In the genomic region with DNA sequence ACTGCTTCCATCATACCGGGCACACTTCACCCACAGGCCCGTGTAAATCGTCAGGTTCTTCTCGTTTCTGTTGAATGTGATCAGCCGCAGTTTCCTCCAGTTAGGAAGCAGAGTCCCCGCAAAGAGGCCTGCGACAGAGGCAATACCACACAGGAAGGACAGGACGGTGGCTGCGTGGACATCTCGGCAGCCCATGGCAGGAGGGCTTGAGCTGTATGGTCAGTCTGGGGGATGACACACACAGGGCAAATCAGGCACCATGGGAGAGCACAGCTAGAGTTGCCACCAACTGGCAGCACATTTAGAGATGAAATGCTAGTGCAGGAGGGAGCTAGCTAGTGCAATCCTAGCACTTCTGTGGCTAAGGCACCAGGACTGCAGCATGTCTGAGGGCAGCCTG, we compare ENCODE assay signal across 14 mouse cellular contexts. TPM values are rescaled to one million over a fixed set of nuclear protein-coding genes. Genes with fewer than 3 reads are reported as not detected.
DNase-seq lines count a peak whose midpoint lies in the region; ATAC-seq lines count a peak whose summit lies in the region.
"Had no signal": no experiment of that assay in that cellular context is flagged by ENCODE, and none has a peak within 500 bp of the region (broad histone marks: within the 10 kb centered on the region; RNA-seq: fewer than 3 reads in every experiment).

No protein-coding gene starts in this region.

- DNase-seq in embryonic facial prominence, embryonic 10.5 days (ENCODE audit: low spot score): no peak
- DNase-seq in forebrain, embryonic 14.5 days (ENCODE audit: low spot score): no peak
- DNase-seq in heart, postnatal 36 days: no peak
- DNase-seq in layer of hippocampus, adult 11-12 months (ENCODE audit: low spot score): no peak
- no peak for DNase-seq in c-Kit-positive CD71-positive TER-119-positive erythroid progenitor cells, embryonic 14.5 days (ENCODE audit: low spot score)

- no peaks in the 10 kb centered on the region for H3K27me3 ChIP-seq in embryonic facial prominence, embryonic 12.5 days
- H3K27me3 ChIP-seq in embryonic facial prominence, embryonic 10.5 days (replicated peaks; ENCODE audit: low read depth, poor library complexity, severe bottlenecking): no peaks in the 10 kb centered on the region
- H3K27me3 ChIP-seq in forebrain, embryonic 14.5 days (replicated peaks; ENCODE audit: control insufficient read depth, insufficient read depth, low read length): no peaks in the 10 kb centered on the region
- no peaks in the 10 kb centered on the region for H3K27me3 ChIP-seq in neural tube, embryonic 13.5 days
- H3K27me3 ChIP-seq: heart, embryonic 12.5 days; intestine, embryonic 15.5 days had no signal

- ATAC-seq in embryonic facial prominence, embryonic 12.5 days (ENCODE audit: insufficient number of reproducible peaks, insufficient read depth, low FRiP score, low TSS enrichment): 0 out of 2 replicates have a peak, but pooled peaks have one; percentile 39
- no peak; the same call in 1 of the 2 replicates for ATAC-seq in forebrain, embryonic 14.5 days
- ATAC-seq in megakaryocyte, adult 5-6 weeks (ENCODE audit: poor library complexity, severe bottlenecking): peak; percentile 12; the same call in 1 of the 2 replicates
- peak; percentile 57 for ATAC-seq in neural tube, embryonic 13.5 days (ENCODE audit: low read depth)

- H3K9me3 ChIP-seq in embryonic facial prominence, embryonic 12.5 days: no peaks in the 10 kb centered on the region
- H3K9me3 ChIP-seq in embryonic facial prominence, embryonic 10.5 days: no peaks in the 10 kb centered on the region
- H3K9me3 ChIP-seq in forebrain, embryonic 14.5 days (replicated peaks; ENCODE audit: control insufficient read depth, low read length): no peaks in the 10 kb centered on the region
- no peaks in the 10 kb centered on the region for H3K9me3 ChIP-seq in neural tube, embryonic 13.5 days
- H3K9me3 ChIP-seq: heart, embryonic 12.5 days; intestine, embryonic 15.5 days had no signal

- WGBS in embryonic facial prominence, embryonic 12.5 days: 78% methylated on average over 10 of the region's 10 CpGs
- 83% methylated on average over 10 of the region's 10 CpGs for WGBS in embryonic facial prominence, embryonic 10.5 days
- 66% methylated on average over 10 of the region's 10 CpGs for WGBS in forebrain, embryonic 14.5 days
- 48% methylated on average over 10 of the region's 10 CpGs for WGBS in neural tube, embryonic 13.5 days

- H3K4me2 ChIP-seq in embryonic facial prominence, embryonic 12.5 days (replicated peaks): no peak overlapping the region
- peak overlapping the region; percentile 12 for H3K4me2 ChIP-seq in forebrain, embryonic 14.5 days (ENCODE audit: low read length)
- peak overlapping the region; percentile 44 for H3K4me2 ChIP-seq in neural tube, embryonic 13.5 days
- H3K4me2 ChIP-seq: heart, embryonic 12.5 days; intestine, embryonic 15.5 days had no signal

- intact Hi-C loops in heart, postnatal 36 days (cut with DNase I): no loop called here

- no peak overlapping the region for H3K27ac ChIP-seq in embryonic facial prominence, embryonic 12.5 days
- H3K27ac ChIP-seq in embryonic facial prominence, embryonic 10.5 days (replicated peaks): no peak overlapping the region
- H3K27ac ChIP-seq in forebrain, embryonic 14.5 days (ENCODE audit: low read depth, low read length): no peak overlapping the region
- peak overlapping the region; percentile 61 for H3K27ac ChIP-seq in neural tube, embryonic 13.5 days (replicated peaks)
- H3K27ac ChIP-seq: intestine, embryonic 15.5 days had no signal

- H3K4me3 ChIP-seq in embryonic facial prominence, embryonic 12.5 days: no peak overlapping the region
- H3K4me3 ChIP-seq in embryonic facial prominence, embryonic 10.5 days: no peak overlapping the region
- no peak overlapping the region for H3K4me3 ChIP-seq in forebrain, embryonic 14.5 days (ENCODE audit: low read depth, low read length)
- H3K4me3 ChIP-seq in neural tube, embryonic 13.5 days: peak overlapping the region; percentile 13; the same call in 1 of the 2 replicates
- H3K4me3 ChIP-seq: heart, embryonic 12.5 days; intestine, embryonic 15.5 days had no signal

- H3K4me1 ChIP-seq in embryonic facial prominence, embryonic 12.5 days: no peaks in the 10 kb centered on the region
- peaks cover 8% of the 10 kb centered on the region; the same call in 1 of the 2 replicates for H3K4me1 ChIP-seq in embryonic facial prominence, embryonic 10.5 days
- H3K4me1 ChIP-seq in forebrain, embryonic 14.5 days (ENCODE audit: control insufficient read depth, insufficient read depth, low read length): peaks cover 26% of the 10 kb centered on the region
- peaks cover 22% of the 10 kb centered on the region for H3K4me1 ChIP-seq in neural tube, embryonic 13.5 days (replicated peaks)
- H3K4me1 ChIP-seq: intestine, embryonic 15.5 days had no signal

- H3K9ac ChIP-seq in embryonic facial prominence, embryonic 12.5 days: no peak overlapping the region
- H3K9ac ChIP-seq in forebrain, embryonic 14.5 days (ENCODE audit: low read length): peak overlapping the region; percentile 0; the same call in 1 of the 2 replicates
- peak overlapping the region; percentile 52 for H3K9ac ChIP-seq in neural tube, embryonic 13.5 days
- H3K9ac ChIP-seq: heart, embryonic 12.5 days; intestine, embryonic 15.5 days had no signal

- peaks cover 12% of the 10 kb centered on the region; the same call in 1 of the 2 replicates for H3K36me3 ChIP-seq in embryonic facial prominence, embryonic 12.5 days
- peaks cover 44% of the 10 kb centered on the region for H3K36me3 ChIP-seq in embryonic facial prominence, embryonic 10.5 days (replicated peaks)
- 0 out of 2 replicates have a peak, but pooled peaks cover 3% of the 10 kb centered on the region for H3K36me3 ChIP-seq in forebrain, embryonic 14.5 days (ENCODE audit: control insufficient read depth, insufficient read depth, low read length)
- H3K36me3 ChIP-seq in neural tube, embryonic 13.5 days: 0 out of 2 replicates have a peak, but pooled peaks cover 3% of the 10 kb centered on the region

RNA-seq across cellular contexts. Expression of gene Cldn12, which starts 6.5 kb away (rescaled TPM):
- 27.0 and 30.0 TPM in 2 replicates for polyA plus RNA-seq in embryonic facial prominence, embryonic 12.5 days (2016; fragmentation: Nextera tagmentation; extraction: Ambion mirVana)
- 32.4 and 34.5 TPM in 2 replicates for polyA plus RNA-seq in embryonic facial prominence, embryonic 10.5 days (2016; fragmentation: Nextera tagmentation; extraction: Ambion mirVana)
- 16.4 and 17.6 TPM in 2 replicates for polyA plus RNA-seq in forebrain, embryonic 14.5 days (2014; fragmentation: Nextera tagmentation; extraction: Ambion mirVana)
- total RNA-seq in megakaryocyte, adult 5-6 weeks (2015): 0.80 and 3.2 TPM in 2 replicates
- total RNA-seq in megakaryocyte, adult 5-6 weeks (2017): 2.2 and 2.3 TPM in 2 replicates
- 17.1 and 23.9 TPM in 2 replicates for polyA plus RNA-seq in neural tube, embryonic 13.5 days (2015; fragmentation: Nextera tagmentation; extraction: Ambion mirVana)
- total RNA-seq in heart, postnatal 36 days (2021): 10 to 100 TPM; 19.0 to 23.5 TPM

RNA-seq across cellular contexts. Expression of gene 1700015F17Rik, which starts 29.3 kb away (rescaled TPM):
- polyA plus RNA-seq in embryonic facial prominence, embryonic 12.5 days (2016; fragmentation: Nextera tagmentation; extraction: Ambion mirVana): not detected in 2 replicates
- not detected in 2 replicates for polyA plus RNA-seq in embryonic facial prominence, embryonic 10.5 days (2016; fragmentation: Nextera tagmentation; extraction: Ambion mirVana)
- polyA plus RNA-seq in forebrain, embryonic 14.5 days (2014; fragmentation: Nextera tagmentation; extraction: Ambion mirVana): not detected in 2 replicates
- not detected in 2 replicates for total RNA-seq in megakaryocyte, adult 5-6 weeks (2015)
- not detected in 2 replicates for total RNA-seq in megakaryocyte, adult 5-6 weeks (2017)
- polyA plus RNA-seq in neural tube, embryonic 13.5 days (2015; fragmentation: Nextera tagmentation; extraction: Ambion mirVana): not detected in 2 replicates
- total RNA-seq in heart, postnatal 36 days (2021): not detected
- total RNA-seq: layer of hippocampus, postnatal 14 days had no signal
- polyA plus RNA-seq: heart, embryonic 12.5 days; intestine, embryonic 15.5 days; limb, embryonic 14.5 days; lung, embryonic 16.5 days; stomach, embryonic 16.5 days had no signal

RNA-seq across cellular contexts. Expression of gene Gtpbp10, which starts 51.1 kb away (rescaled TPM):
- polyA plus RNA-seq in embryonic facial prominence, embryonic 12.5 days (2016; fragmentation: Nextera tagmentation; extraction: Ambion mirVana): 31.9 and 33.2 TPM in 2 replicates
- polyA plus RNA-seq in embryonic facial prominence, embryonic 10.5 days (2016; fragmentation: Nextera tagmentation; extraction: Ambion mirVana): 38.0 and 39.5 TPM in 2 replicates
- polyA plus RNA-seq in forebrain, embryonic 14.5 days (2014; fragmentation: Nextera tagmentation; extraction: Ambion mirVana): 29.6 and 32.8 TPM in 2 replicates
- total RNA-seq in megakaryocyte, adult 5-6 weeks (2015): 14.2 and 14.8 TPM in 2 replicates
- total RNA-seq in megakaryocyte, adult 5-6 weeks (2017): 15.8 and 17.6 TPM in 2 replicates
- 19.1 and 20.3 TPM in 2 replicates for polyA plus RNA-seq in neural tube, embryonic 13.5 days (2015; fragmentation: Nextera tagmentation; extraction: Ambion mirVana)
- 10 to 100 TPM; 10.6 to 10.9 TPM for total RNA-seq in heart, postnatal 36 days (2021)
